Mouse (Mus musculus): ENCODE results near the gene Sap18.

- TF ChIP-seq CTCF (IDR thresholded peaks at IDR 0.05; ENCODE audit: borderline replicate concordance, control insufficient read depth, extremely low read depth, insufficient read depth, low read length, poor library complexity) (no peak), POLR2A (IDR thresholded peaks at IDR 0.05; ENCODE audit: control insufficient read depth, extremely low read depth, insufficient read depth, low read length, poor library complexity) (no peak)
Measured at GRCm38 (mm10) chr14:57827284-57827683, 29.3 kb downstream of the Sap18 start.

Measured in thymus, adult 2 months (tissue).